Mouse (Mus musculus) T-helper 2 cell (primary cell): ENCODE data around the gene Csrnp1.

Experiments
- in situ Hi-C: fragments of 300-600 bp; cut with MboI, MseI; formaldehyde crosslinking; loops from one replicate; pipeline ENCODE4 v1.15.1; 2025; ENCODE audit warnings: high pct_unique_total_duplicates

Gene Csrnp1

DNA sequence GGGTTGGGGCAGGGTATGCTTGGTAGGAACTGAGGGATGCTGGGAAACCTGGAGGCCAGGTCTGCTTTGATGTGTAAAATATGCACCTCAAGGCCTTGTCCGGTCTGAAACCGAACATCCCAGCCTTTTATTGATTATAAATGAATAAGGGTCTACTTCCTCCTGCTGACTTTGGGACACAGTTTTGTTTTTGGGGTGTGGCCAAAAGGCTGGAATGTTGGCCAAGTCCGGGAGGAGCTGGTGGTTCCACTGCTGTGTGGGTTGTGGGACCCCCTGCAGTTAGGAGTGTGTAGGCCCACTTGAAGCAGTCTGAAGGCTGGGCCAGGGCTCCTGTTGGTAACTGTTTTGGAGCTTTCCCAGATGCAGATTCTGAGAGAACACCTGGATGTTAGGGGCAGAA, 21.5 kb upstream of the Csrnp1 start:
- in situ Hi-C loops, result no loop called here

DNA sequence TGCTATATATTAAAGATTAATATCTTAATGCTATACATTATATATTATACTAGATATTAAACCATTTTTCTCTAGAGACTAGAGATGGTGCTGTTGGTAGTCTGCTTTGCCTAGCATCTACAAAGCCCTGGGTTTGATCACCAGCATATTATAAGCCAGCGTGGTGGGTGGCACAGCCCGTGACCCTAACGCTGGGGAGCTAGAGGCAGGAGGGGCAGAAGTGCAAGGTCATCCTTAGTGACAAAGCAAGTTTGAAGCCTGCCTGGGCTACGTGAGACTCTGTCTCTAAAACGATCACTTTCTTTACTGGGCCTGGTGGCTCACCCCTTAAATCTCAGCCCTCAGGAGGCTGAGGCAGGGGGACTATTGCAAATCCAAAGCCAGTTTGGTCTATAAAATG, 18.4 kb upstream of the Csrnp1 start:
- in situ Hi-C loops, result no loop called here

DNA sequence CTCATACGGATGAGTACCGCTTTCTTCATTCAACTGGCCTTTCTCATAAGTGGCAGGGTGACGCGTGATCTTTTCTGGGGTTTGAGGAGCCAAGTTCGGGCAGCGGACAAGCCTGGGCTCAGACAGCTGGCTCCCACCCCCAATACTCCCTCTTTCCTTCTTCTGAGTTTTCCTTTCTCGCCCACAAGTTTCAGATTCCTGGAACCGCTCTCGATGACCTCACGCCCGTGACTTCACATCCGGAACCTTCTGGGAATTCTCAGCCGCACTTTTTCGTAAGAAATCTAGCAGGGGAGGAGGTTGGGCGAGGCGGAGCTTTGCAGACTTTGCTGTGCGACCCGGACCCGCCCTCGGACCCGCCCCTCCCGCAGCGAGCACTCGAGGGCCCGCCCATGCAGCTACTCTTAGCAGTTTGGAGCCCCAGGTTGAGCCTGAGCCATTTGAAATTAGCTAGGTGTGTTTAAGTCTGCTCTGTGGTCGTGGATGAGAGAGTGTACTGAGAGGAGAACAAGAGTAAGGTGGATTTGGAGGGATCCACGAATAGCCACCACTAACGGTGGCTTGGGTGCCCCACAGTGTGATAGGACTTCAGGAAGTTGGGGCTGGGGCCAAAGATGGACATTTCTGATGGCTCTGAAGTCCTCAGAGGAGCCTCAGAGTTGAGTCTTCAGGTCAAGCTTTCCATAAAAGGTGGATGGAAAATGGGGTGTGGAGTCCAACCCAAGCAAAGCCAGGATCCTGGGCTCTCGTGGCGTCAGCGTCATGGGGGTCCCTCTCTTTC, 17.7 kb upstream of the Csrnp1 start:
- in situ Hi-C loops, result no loop called here

GRCm38 (mm10) chr9:120000761-120001160, 16.3 kb upstream of the Csrnp1 start:
- in situ Hi-C loops, result no loop called here

GRCm38 (mm10) chr9:119999636-120000035, 15.2 kb upstream of the Csrnp1 start:
- in situ Hi-C loops, result no loop called here

- in situ Hi-C loops, result no loop called here
These were observed 14.3 kb upstream of the Csrnp1 start for GRCm38 (mm10) chr9:119998776-119999175.

DNA sequence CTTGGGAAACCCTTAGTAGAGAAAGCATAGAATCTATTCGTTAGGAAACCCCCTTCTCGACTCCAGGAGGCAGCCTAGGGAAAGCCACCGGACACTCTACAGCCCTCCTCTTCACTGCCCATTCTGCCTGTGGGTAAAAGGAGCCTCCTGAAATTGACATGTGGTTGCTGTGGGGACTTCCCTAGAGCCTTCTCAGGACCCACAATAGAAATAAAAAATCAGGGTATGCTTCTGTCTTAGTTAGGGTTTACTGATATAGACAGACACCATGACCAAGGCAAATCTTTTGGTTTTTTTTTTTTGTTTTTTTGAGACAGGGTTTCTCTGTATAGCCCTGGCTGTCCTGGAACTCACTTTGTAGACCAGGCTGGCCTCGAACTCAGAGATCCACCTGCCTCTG, 11.6 kb upstream of the Csrnp1 start:
- in situ Hi-C loops, result no loop called here

GRCm38 (mm10) chr9:119994207-119994606, 9.7 kb upstream of the Csrnp1 start:
- in situ Hi-C loops, result no loop called here

DNA sequence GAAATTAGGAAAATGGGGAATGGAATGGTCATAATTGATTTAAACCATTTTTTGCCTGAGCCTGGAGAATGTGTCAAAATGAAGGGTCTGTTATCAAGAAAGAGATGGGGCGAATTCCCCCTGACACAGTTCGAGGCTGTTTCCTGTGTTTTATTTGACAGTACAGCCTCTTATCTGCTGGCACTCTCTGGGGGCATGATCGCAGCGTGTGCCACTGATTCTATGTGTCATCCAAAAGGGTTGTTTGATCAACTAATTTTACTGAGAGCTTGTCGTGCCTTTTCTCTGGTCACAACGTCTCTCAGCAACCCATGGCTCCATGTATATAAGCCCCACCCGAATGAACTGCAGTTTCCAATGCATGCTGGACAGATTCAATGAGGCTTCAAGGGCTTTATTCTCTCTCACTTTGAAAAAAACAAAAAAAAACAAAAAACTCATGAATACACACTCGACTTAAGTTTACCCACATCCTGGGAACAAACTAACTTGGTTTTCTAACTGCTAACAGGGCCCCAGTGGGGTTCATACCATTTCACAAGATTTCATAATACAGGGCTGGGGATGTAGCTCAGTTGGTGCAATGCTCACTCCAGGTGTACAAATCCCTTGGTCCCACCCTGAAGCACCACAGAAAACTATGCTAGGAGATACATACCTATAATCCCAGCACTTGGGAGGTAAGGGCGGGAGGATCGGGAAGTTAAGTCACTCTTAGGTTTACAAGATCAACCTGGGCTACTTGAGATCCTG, 8.8 kb upstream of the Csrnp1 start:
- in situ Hi-C loops, result no loop called here

DNA sequence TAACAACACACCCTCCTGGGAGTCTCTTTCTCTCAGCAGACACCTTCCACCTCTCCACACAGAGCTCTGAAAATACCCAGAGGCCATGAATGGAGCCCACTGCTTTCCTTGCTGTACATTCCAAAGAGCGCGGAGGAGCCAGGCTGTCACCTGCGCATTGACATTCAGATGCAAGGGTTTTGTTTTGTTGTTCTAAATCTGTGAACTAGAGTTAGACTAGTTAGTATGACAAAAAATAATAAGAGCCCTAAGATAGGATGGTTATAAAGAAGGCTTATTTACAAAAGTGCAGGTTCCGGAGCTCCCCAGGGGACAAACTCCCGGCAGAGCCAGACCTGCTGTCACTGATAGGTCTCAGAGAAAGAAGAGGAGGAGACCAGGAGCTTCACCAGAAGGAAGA, 6.9 kb upstream of the Csrnp1 start:
- in situ Hi-C loops, result no loop called here

GRCm38 (mm10) chr9:119988304-119988703, 3.8 kb upstream of the Csrnp1 start:
- in situ Hi-C loops, result no loop called here

DNA sequence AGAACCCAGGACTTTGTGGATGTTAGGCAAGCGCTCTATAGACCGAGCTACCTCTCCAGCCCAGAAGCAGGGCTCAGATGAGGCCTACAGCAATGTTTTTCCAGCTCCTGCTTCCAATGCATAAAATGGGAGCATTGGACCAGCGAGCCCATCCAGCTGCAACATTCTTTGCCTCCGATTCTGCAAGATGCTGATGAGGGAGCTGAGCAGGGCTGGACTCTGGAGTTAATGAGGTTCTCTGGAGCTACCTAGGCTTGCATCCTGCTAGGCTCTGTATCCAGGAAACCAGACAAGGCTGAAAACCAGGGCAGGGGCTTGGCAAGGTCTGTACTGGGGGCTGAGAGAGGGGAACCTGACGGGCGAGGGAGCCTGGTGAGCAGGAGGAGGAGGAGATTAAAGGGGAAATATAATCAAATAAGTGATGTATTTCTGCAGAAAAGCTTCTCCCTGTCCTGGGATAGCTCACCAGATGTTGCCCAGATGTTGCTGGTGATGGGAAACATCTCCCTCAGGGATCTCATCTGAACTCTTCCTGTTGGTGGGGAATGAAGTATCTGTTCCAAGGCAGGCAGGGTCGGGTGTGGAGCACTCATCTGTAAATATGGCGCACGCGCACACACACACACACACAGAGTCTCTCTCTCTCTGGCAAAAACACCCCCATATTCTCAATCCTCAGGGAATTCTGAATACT, 1.6 kb upstream of the Csrnp1 start:
- in situ Hi-C loops, result no loop called here

DNA sequence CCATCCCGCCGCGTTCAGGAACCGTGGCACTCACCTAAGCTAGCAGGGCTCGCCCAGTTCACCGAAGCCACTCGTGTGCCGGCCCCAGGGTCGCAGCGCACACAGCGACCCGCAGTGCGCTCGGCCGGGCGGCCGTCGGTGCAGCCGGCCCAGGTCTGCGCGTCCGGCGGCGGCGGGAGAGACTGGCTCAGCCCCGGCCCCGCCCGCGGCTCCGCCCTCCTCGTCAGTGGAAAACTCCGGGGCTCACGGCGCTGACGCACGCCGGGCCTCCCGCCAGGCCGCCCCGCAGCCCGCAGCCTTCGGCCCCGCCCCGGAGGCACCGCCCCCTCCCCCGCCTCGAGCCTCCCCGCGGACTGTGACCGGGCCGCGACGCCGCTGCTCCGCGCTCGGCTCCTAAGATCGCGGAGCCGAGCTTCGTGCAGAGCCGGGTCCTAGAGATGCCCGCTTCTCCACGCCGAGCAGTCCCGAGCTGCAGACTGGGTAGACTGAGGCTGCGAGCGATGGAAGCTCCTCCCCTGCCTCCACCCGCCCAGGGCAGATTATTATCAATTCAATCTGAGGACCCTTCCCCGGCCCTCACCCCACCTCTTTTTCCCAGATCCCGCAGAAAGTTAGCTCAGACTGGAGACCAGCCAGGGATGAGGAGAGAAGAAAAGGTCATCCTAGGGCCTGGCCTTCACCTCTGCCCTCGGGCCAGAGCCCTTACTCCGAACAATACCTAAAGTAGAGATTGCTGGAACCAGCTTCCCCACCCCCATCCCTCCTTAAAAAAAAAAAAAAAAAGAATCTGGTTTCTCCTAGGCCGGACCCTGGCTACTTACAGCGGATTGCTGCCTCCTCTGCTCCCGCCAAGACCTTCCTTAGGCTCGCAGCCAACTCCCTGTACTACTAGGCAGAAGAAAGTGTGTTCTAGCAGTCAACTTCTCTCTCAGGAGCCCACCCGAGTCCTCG, 598 bp downstream of the Csrnp1 start:
- in situ Hi-C loops, result no loop called here

DNA sequence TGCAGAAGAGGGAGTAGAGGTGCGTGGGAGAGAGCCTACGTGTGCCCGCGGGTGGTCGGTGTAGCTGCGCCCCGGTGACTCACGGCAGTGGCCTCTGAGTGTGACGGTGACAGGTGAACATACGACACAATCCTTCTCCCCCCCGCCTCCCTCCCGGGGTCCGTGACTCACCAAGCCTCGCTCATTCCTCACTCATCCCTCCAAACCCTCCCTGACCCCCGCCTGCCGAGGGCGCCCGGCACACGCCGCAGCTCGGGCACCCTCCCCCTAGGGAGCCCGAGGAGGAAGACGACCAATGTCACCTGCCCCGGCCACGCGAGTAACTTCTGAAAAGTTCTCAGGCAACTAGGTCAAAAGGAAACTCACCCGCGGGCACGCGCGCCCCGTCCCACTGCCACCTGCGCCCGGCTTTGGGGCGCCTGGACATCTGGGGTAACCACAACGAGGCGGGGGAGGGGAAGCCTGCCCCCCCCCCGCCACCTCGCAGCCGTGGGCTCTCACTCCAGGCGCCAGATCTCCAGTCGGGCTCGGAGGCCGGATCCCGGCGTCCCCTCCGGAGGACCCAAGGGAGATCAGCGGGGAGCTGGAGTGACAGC, 1.4 kb downstream of the Csrnp1 start:
- in situ Hi-C loops, result no loop called here

GRCm38 (mm10) chr9:119982241-119982811, 2.1 kb downstream of the Csrnp1 start:
- in situ Hi-C loops, result no loop called here

DNA sequence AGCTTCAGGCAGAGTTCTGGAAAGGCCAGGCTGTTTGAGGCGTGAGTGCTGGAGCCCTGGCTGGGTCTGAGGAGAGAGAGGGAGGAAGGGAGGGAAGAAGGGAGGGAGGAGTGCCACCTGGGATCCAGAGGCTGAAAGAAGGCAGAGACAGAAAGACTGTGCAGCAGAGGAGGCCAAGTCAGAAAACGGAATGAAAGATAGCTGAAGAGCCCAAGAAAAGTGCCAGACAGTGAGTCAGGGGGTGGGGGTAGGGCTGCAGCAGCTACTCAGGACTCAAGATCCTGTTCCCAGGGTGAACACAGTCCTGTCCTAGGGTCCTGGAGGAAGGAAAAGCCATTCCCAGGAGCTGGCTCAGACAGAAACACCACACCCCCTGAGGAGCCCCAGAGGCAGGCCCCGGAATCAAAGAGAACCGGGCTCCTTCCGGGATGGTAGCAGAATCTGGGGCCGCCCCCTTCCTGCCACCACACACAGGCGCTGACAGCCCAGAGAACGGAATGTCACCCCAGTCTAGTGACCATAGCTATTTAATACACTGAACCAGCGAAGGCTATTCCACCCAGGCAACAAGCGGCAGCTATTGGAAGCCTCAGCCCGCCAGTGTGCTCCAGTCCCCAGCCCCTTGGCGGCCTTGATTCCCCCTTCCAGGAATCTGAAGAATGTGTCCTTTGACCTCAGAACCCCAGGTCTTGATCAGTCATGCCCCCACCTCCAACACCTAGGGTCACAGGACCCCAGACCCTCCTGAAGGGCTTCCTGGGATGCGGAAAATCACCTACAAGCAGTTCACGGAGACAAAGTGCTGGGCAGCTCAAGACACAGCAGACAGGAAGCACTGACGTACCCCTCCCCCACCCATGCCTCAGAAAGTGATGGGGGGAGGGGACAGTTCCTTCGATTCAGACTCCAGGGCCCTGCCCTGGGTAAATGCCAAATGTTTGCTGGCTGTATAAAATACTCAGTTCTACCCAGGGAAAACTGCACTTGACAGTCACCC, 3.0 kb downstream of the Csrnp1 start:
- in situ Hi-C loops, result no loop called here

GRCm38 (mm10) chr9:119980770-119981182, 3.7 kb downstream of the Csrnp1 start:
- in situ Hi-C loops, result no loop called here

- in situ Hi-C loops, result no loop called here
These were observed 4.7 kb downstream of the Csrnp1 start for GRCm38 (mm10) chr9:119979749-119980148.

DNA sequence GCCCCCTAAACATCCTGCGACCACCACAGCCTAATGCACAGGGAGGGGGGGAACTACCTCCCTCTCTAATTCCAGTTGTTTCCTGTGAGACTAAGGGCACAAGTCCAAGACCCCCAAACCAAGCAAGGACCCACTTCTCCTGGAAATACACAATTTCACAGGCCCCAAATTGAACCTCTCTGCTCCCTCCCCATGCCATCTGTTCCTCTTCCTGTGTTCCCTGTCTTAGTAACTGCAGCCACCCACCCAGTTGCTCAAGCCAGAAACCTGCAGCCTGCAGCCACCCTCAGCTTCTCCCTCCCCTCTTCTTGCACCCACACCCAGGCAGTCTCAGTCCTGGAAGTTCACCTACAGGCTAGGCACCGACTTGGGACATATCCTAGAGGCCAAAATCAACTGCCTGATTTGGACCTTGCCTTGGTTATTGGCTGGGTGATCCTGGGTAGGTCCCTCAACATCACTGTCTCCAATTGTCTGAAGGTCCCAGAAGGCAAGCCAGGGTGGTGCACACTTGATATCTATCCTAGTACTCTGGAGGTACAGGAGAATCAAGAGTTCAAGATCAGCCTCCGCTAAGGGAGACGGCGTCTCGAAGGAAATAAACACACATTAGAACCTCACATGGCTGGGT, 5.5 kb downstream of the Csrnp1 start:
- in situ Hi-C loops, result no loop called here
